Mouse (Mus musculus) cerebellum, adult 2 months (tissue): ENCODE measurements at regions not wholly inside any gene's neighbourhood (a gene's known extent, or its start where the extent isn't known, plus 50 kb on each side); places are given as distances from the start of the nearest gene placed in this dataset.

Experiments
- DNase-seq, 2 experiments: peaks; one replicate each; pipeline ENCODE4 v3.0.0; 2021
- H3K27ac ChIP-seq: fragments of 200-500 bp; 2 replicates; pipeline ENCODE4 v1.5.1; 2012; ENCODE audit warnings: low read length, control low read depth, inconsistent platforms; ENCODE audit not compliant: insufficient read depth
- H3K27me3 ChIP-seq: fragments of 200-500 bp; 2 replicates; pipeline ENCODE4 v1.6.1; 2012; ENCODE audit warnings: inconsistent platforms, mild to moderate bottlenecking, low read length, moderate library complexity; ENCODE audit not compliant: control insufficient read depth, insufficient read depth
- H3K4me1 ChIP-seq: fragments of 200-500 bp; 2 replicates; pipeline ENCODE4 v1.6.1; 2011; ENCODE audit warnings: low read length; ENCODE audit not compliant: control insufficient read depth, insufficient read depth
- H3K4me3 ChIP-seq: fragments of 200-500 bp; replicated peaks from 2 replicates; pipeline ENCODE3; 2011; ENCODE audit warnings: mild to moderate bottlenecking, low read depth, low read length, control low read depth; ENCODE audit not compliant: insufficient read depth
- CTCF ChIP-seq: fragments of 200-500 bp; IDR thresholded peaks from 2 replicates; pipeline ENCODE4 v1.5.1; 2011; ENCODE audit warnings: low read depth, mild to moderate bottlenecking, control low read depth, low read length, moderate library complexity, borderline replicate concordance; ENCODE audit not compliant: insufficient read depth
- POLR2A ChIP-seq: fragments of 200-500 bp; IDR thresholded peaks from 2 replicates; pipeline ENCODE4 v1.6.1; 2011; ENCODE audit warnings: low read length, control low read depth, borderline replicate concordance; ENCODE audit not compliant: insufficient read depth
- WGBS: fragments of 180-500 bp; shearing (Covaris S2); methylation state at CpG from one replicate; pipeline ENCODE4 v1.1.7; 2018; 5-methylcytosine and 5-hydroxymethylcytosine counted together

GRCm38 (mm10) chr5:132982866-132983265, 439.7 kb upstream of the Auts2 start:
- H3K4me1 ChIP-seq = no peaks in the 10 kb centered on the region
- no peak overlapping the region for H3K4me3 ChIP-seq
- TF ChIP-seq CTCF = no peak
- no peak for TF ChIP-seq POLR2A
- no peak for DNase-seq
- H3K27me3 ChIP-seq = no peaks in the 10 kb centered on the region
- no peak overlapping the region for H3K27ac ChIP-seq
- 90% methylated on average over 7 of the region's 7 CpGs for WGBS

- 96% methylated on average over 5 of the region's 5 CpGs for WGBS
- no peaks in the 10 kb centered on the region for H3K4me1 ChIP-seq
- DNase-seq = no peak
- no peak for TF ChIP-seq CTCF
- no peak for TF ChIP-seq POLR2A
- H3K4me3 ChIP-seq = no peak overlapping the region
- H3K27me3 ChIP-seq = no peaks in the 10 kb centered on the region
- no peak overlapping the region for H3K27ac ChIP-seq
These were observed 435.9 kb upstream of the Auts2 start for GRCm38 (mm10) chr5:132979013-132979412.

- no peaks in the 10 kb centered on the region for H3K4me1 ChIP-seq
- H3K27ac ChIP-seq = no peak overlapping the region
- H3K27me3 ChIP-seq = no peaks in the 10 kb centered on the region
- TF ChIP-seq POLR2A = no peak
- no peak for TF ChIP-seq CTCF
- no peak for DNase-seq
- H3K4me3 ChIP-seq = no peak overlapping the region
- WGBS = 79% methylated on average over 4 of the region's 4 CpGs
These were observed 432.3 kb upstream of the Auts2 start for GRCm38 (mm10) chr5:132975303-132975932.

- no peak for DNase-seq
- TF ChIP-seq POLR2A (no peak), CTCF (no peak)
- H3K4me3 ChIP-seq = no peak overlapping the region
- H3K27ac ChIP-seq = no peak overlapping the region
- WGBS = 90% methylated on average over 3 of the region's 3 CpGs
- H3K4me1 ChIP-seq = peaks cover 2% of the 10 kb centered on the region; the same call in 1 of the 2 replicates
- H3K27me3 ChIP-seq = no peaks in the 10 kb centered on the region
These were observed 431.7 kb upstream of the Auts2 start for GRCm38 (mm10) chr5:132974876-132975275.

GRCm38 (mm10) chr5:132971046-132971445, 427.9 kb upstream of the Auts2 start:
- no peak overlapping the region for H3K27ac ChIP-seq
- H3K4me1 ChIP-seq = peaks cover 7% of the 10 kb centered on the region; the same call in 1 of the 2 replicates
- 75% methylated on average over 7 of the region's 7 CpGs for WGBS
- TF ChIP-seq CTCF = no peak
- no peak for TF ChIP-seq POLR2A
- no peak overlapping the region for H3K4me3 ChIP-seq
- no peaks in the 10 kb centered on the region for H3K27me3 ChIP-seq
- peak in 1 of 2 experiments; percentile 11 for DNase-seq

- WGBS = 14% methylated on average over 5 of the region's 5 CpGs
- H3K27me3 ChIP-seq = no peaks in the 10 kb centered on the region
- TF ChIP-seq CTCF (no peak; the same call in 1 of the 2 replicates), POLR2A (no peak)
- no peak overlapping the region for H3K4me3 ChIP-seq
- peak; percentile 69 to 84 for DNase-seq
- H3K27ac ChIP-seq = no peak overlapping the region
- peaks cover 7% of the 10 kb centered on the region; the same call in 1 of the 2 replicates for H3K4me1 ChIP-seq
These were observed 426.2 kb upstream of the Auts2 start for GRCm38 (mm10) chr5:132969376-132969775.

DNA sequence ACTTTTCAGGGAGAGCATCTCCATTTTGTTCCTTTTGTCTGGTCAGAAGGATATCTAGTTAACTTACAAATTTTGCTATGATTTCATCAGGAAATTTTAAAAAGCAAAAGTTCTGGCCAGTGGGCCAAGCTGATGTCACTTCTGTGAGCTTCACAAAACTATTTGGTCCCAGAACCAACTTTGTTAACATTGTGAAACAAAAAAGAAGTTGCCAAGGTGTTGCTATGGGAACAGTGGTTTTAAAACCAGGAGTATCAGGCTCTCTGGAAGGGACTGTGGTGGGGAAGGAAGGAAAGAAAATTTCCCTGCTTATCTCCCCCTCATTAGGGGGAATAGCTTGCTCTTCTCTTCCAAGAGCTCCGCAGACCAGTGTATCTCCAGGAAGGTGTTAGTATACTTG, 416.8 kb upstream of the Auts2 start:
- TF ChIP-seq CTCF (no peak), POLR2A (no peak)
- no peak overlapping the region for H3K27ac ChIP-seq
- no peak for DNase-seq
- WGBS = 84% methylated on average over 1 of the region's 1 CpGs
- H3K27me3 ChIP-seq = no peaks in the 10 kb centered on the region
- no peaks in the 10 kb centered on the region for H3K4me1 ChIP-seq
- H3K4me3 ChIP-seq = no peak overlapping the region

GRCm38 (mm10) chr5:132956184-132956583, 413.0 kb upstream of the Auts2 start:
- H3K4me1 ChIP-seq = no peaks in the 10 kb centered on the region
- no peak overlapping the region for H3K4me3 ChIP-seq
- H3K27me3 ChIP-seq = no peaks in the 10 kb centered on the region
- TF ChIP-seq CTCF (no peak), POLR2A (no peak)
- WGBS = 94% methylated on average over 5 of the region's 5 CpGs
- DNase-seq = no peak
- no peak overlapping the region for H3K27ac ChIP-seq

DNA sequence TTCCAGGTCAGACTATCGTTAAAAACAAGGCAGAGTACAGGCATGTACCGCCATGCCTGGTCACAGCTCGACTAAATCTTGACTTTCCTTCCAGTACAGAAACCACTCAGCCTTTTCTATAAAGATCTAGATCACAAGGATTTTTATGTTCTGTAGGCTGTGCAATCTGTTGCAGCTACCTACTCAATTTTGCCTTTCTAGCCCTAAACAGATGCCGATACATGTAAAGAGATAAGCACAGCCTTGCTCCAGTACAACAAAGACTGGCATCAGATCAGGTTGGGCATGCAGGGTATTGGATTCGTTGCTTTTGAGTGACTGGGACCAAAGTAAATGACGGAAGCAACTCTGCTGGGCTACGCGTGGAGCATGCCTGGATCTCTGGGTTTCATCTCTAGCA, 411.9 kb upstream of the Auts2 start:
- DNase-seq = no peak
- WGBS = 93% methylated on average over 8 of the region's 8 CpGs

More for the DNA sequence above, 411.9 kb upstream of the Auts2 start:
- Histone ChIP-seq H3K27me3 (no peaks in the 10 kb centered on the region), H3K4me1 (no peaks in the 10 kb centered on the region), H3K4me3 (no peak overlapping the region), H3K27ac (no peak overlapping the region)
- TF ChIP-seq CTCF = no peak
- TF ChIP-seq POLR2A = no peak
